Mouse (Mus musculus) left cerebral cortex, postnatal 14 days (tissue): Measurements from ENCODE around the gene Actb. TPM values are rescaled to one million over a fixed set of nuclear protein-coding genes. Genes with fewer than 3 reads are reported as not detected.

Source experiments
- total RNA-seq, 2 experiments: library from RNA; stranded (reverse); gene quantifications; 2 replicates each; pipeline ENCODE4 v1.2.3; 2021

Gene Actb
- total RNA-seq, 2 experiments from 2014 or later = 3,011 to 3,018 TPM

Other genes with a start within 250 kb of the Actb start
- 10 to 100 TPM; 36.9 to 46.7 TPM for gene Slc29a4, start 214.2 kb downstream of the Actb start, total RNA-seq
- gene Tnrc18, start 89.1 kb downstream of the Actb start, total RNA-seq = 100 to 1,000 TPM; 136 to 162 TPM
- 10 to 100 TPM; 34.2 to 34.4 TPM for gene Fbxl18, start 11.3 kb downstream of the Actb start, total RNA-seq
- 100 to 1,000 TPM; 408 to 429 TPM for gene Fscn1, start 53.6 kb upstream of the Actb start, total RNA-seq
- 10 to 100 TPM; 38.8 to 41.0 TPM for gene Rnf216, start 206.2 kb upstream of the Actb start, total RNA-seq
- under 1 TPM; 0.11 to 0.13 TPM for gene Olfr718-ps1, start 240.8 kb upstream of the Actb start, total RNA-seq